Mouse (Mus musculus): ENCODE results near the gene Creb3l2.

GRCm38 (mm10) chr6:37398943-37399342 lies 43.0 kb downstream of the Creb3l2 start:
- TF ChIP-seq CTCF (IDR thresholded peaks at IDR 0.05; ENCODE audit: insufficient read depth, low read length) = no peak
- no peak for TF ChIP-seq POLR2A (IDR thresholded peaks at IDR 0.05; ENCODE audit: borderline replicate concordance, extremely low read depth, low read depth, low read length)
